Mouse (Mus musculus) neural tube, embryonic 13.5 days (tissue): ENCODE results near the gene Nlrp9c. TPM values are rescaled to one million over a fixed set of nuclear protein-coding genes. Genes with fewer than 3 reads are reported as not detected.
"Not testable (repeated sequence)": the region's sequence is repeated elsewhere in the genome, so short reads cannot be mapped to it uniquely, and the experiment has no call there.

Source experiments
- ATAC-seq: fragments of 200-750 bp; cut with Nextera tagmentation; 2 replicates; pipeline ENCODE4 v1.8.0; 2017; ENCODE audit warnings: low read depth, mild to moderate bottlenecking, moderate TSS enrichment, moderate library complexity
- H3K27ac ChIP-seq: fragments of 300-500 bp; sonication (generic); replicated peaks from 2 replicates; pipeline ENCODE4 v1.5.1; 2015; ENCODE audit warnings: moderate library complexity, mild to moderate bottlenecking, inconsistent platforms
- H3K27me3 ChIP-seq: fragments of 300-500 bp; sonication (generic); 2 replicates; pipeline ENCODE4 v1.6.1; 2015; ENCODE audit warnings: mild to moderate bottlenecking, inconsistent platforms
- H3K36me3 ChIP-seq: fragments of 300-500 bp; sonication (generic); 2 replicates; pipeline ENCODE4 v1.6.1; 2015; ENCODE audit warnings: mild to moderate bottlenecking, inconsistent platforms
- H3K4me1 ChIP-seq: fragments of 300-500 bp; sonication (generic); replicated peaks from 2 replicates; pipeline ENCODE4 v1.6.1; 2015; ENCODE audit warnings: inconsistent platforms
- H3K4me2 ChIP-seq: fragments of 300-500 bp; sonication (generic); 2 replicates; pipeline ENCODE4 v1.6.1; 2015; ENCODE audit warnings: inconsistent platforms, mild to moderate bottlenecking, moderate library complexity
- H3K4me3 ChIP-seq: fragments of 300-500 bp; sonication (generic); 2 replicates; pipeline ENCODE4 v1.5.1; 2015; ENCODE audit warnings: mild to moderate bottlenecking, inconsistent platforms
- H3K9ac ChIP-seq: fragments of 300-500 bp; sonication (generic); 2 replicates; pipeline ENCODE4 v1.6.1; 2015; ENCODE audit warnings: moderate library complexity, mild to moderate bottlenecking, inconsistent platforms
- H3K9me3 ChIP-seq: fragments of 300-500 bp; sonication (generic); 2 replicates; pipeline ENCODE4 v1.6.1; 2016; ENCODE audit warnings: inconsistent platforms
- WGBS: fragments of 180-500 bp; shearing (Covaris S2); methylation state at CpG from one replicate; pipeline ENCODE4 v1.1.7; 2015; 5-methylcytosine and 5-hydroxymethylcytosine counted together
- polyA plus RNA-seq: library from polyadenylated mRNA; unstranded; fragments of >200 nt; fragmentation: Nextera tagmentation; extraction: Ambion mirVana; gene quantifications from 2 replicates; pipeline ENCODE4 v1.2.1, GENCODE M21; 2015

Gene Nlrp9c
- not detected in 2 replicates for polyA plus RNA-seq

DNA sequence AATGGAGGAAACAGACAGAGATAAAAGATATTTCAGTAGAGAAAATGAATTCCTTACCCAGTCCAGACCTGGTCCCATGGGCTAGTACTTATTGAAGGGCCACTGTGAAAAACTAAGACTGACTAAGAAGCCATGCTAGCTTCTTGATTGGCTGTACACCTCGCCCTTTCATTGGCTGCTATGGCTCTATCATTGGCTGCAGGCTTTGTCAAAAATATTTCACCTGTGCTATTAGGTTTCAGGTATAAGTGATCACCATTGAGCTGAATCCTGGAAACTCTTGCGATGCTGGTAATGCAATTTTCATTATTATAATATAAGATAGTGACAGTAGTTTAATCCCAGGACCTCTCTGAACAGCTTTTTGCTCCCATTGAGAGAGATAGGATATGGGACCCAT, at the start of gene Nlrp9c:
Nlrp9c (minus strand) TSS at position 101 of the 400 bp plus-strand sequence.
- H3K4me2 ChIP-seq, H3K36me3 ChIP-seq, H3K4me3 ChIP-seq, H3K27me3 ChIP-seq, ATAC-seq, H3K9ac ChIP-seq, H3K4me1 ChIP-seq, H3K27ac ChIP-seq: not testable (repeated sequence)
- H3K9me3 ChIP-seq = peaks cover 18% of the 10 kb centered on the region; the same call in 1 of the 2 replicates
- 60% methylated on average over 2 of the region's 2 CpGs for WGBS

DNA sequence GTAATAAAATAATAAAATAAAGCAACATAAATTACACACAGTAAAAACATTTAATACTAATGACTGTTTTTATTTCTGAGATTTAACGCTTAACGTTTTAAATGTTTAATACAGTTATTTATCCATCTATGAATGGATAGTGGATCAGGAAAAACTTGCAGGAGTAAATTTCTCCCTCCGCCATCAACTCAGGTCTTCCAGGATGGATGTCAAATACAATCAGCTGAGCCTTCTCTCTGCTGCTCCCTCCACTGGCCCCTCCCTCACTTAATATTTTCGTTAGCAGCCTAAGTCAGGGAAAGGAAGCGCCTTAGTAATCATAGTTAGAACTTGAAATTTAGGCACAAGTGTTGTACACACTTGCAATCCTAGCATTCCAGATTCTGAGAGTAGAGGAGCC, 31.3 kb upstream of the Nlrp9c start, which contains the start of gene Nlrp4a:
Nlrp4a (plus strand) TSS at position 301 of the 400 bp plus-strand sequence.
- ATAC-seq = no peak
- peaks cover 9% of the 10 kb centered on the region for H3K9me3 ChIP-seq
- H3K4me2 ChIP-seq = no peak within 1 kb of the TSS
- 85% methylated on average over 5 of the region's 5 CpGs for WGBS
- no peaks in the 10 kb centered on the region for H3K4me1 ChIP-seq
- no peak within 1 kb of the TSS for H3K9ac ChIP-seq
- H3K27ac ChIP-seq = no peak within 1 kb of the TSS
- no peak within 1 kb of the TSS for H3K4me3 ChIP-seq
- H3K27me3 ChIP-seq = no peaks in the 10 kb centered on the region
- H3K36me3 ChIP-seq = no peaks in the 10 kb centered on the region

DNA sequence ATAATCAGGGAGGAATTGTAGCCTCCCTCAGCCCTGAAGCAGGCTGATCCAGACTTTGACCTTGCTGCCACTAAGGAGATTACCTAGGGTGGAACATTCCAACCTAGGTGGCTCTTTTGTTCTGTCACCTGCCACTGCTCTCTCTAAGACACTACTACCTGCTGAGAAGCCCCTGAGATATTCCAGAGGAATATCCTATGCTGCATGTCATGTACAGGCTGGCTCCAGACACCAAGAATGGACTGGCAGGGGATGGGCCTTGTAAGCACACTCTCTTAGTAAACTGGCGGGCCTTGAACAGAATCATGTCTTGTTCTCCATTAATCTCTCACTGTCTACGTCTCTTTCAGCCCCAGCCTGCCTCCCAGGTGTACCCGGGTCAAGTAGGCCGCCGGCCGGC, 11.7 kb downstream of the Nlrp9c start:
- not testable (repeated sequence) for H3K36me3 ChIP-seq, H3K4me1 ChIP-seq, H3K9me3 ChIP-seq, H3K9ac ChIP-seq, H3K4me2 ChIP-seq, ATAC-seq, H3K4me3 ChIP-seq, H3K27ac ChIP-seq, H3K27me3 ChIP-seq
- WGBS = 94% methylated on average over 6 of the region's 6 CpGs

DNA sequence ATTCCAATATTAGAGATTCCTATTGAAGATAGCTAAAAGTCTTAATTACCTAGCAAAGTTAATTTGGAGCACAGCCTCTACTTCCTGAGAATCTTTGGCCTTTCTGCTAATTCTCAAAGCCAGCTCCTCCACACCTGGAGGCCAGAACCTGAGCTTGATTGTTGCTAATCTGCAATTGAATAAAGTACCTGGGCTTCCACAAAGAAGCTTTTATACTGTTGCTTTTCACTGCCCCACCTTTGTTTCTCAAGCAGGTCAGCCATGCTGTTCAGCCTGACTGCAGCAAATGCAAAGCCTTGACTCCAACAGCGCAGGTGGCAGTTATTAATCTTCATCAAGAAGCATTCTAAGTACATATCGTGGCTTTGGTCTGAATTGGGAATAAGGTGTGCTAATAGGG, 12.4 kb downstream of the Nlrp9c start:
- not testable (repeated sequence) for H3K9me3 ChIP-seq, ATAC-seq, H3K27ac ChIP-seq, H3K4me2 ChIP-seq, H3K4me3 ChIP-seq, H3K36me3 ChIP-seq, H3K27me3 ChIP-seq, H3K4me1 ChIP-seq, H3K9ac ChIP-seq
- 80% methylated on average over 2 of the region's 2 CpGs for WGBS

DNA sequence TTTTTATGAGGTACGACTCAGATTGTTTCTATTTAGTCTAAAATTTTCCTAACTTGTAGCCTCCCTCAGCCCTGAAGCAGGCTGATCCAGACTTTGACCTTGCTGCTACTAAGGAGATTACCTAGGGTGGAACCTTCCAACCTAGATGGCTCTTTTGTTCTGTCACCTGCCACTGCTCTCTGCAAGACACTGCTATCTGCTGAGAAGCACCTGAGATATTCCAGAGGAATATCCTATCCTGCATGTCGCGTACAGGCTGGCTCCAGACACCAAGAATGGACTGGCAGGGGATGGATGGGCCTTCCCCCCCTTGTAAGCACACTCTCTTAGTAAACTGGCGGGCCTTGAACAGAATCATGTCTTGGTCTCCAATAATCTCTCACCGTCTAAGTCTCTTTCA, 16.8 kb downstream of the Nlrp9c start:
- not testable (repeated sequence) for H3K9me3 ChIP-seq, H3K27me3 ChIP-seq, H3K4me2 ChIP-seq, H3K36me3 ChIP-seq, H3K4me1 ChIP-seq, H3K27ac ChIP-seq, ATAC-seq, H3K9ac ChIP-seq, H3K4me3 ChIP-seq
- WGBS = 83% methylated on average over 5 of the region's 5 CpGs

DNA sequence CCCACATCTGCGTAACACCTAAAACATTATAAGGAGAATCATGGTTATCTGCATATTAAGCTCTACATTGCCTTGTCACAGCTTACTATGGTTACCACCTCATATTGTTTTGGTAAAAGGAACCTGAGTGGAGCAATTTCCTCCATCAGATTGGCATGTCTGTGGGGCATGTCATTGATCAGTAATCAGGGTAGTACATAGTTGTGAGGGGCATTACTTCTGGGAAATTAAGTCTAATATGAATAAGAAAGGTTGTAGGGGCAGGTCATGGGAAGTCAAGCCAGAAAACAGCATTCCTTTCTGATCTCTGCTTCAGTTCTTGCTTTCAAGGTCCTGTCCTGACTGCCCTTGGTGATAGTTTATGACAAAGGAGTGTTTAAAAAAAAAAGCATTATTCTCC, 22.7 kb downstream of the Nlrp9c start:
- H3K36me3 ChIP-seq = no peaks in the 10 kb centered on the region
- no peak for ATAC-seq
- H3K4me1 ChIP-seq = no peaks in the 10 kb centered on the region
- H3K9me3 ChIP-seq = peaks cover 7% of the 10 kb centered on the region; the same call in 1 of the 2 replicates
- no peak overlapping the region for H3K4me2 ChIP-seq
- H3K27me3 ChIP-seq = no peaks in the 10 kb centered on the region
- H3K9ac ChIP-seq = no peak overlapping the region
- WGBS = 97% methylated on average over 1 of the region's 1 CpGs
- H3K4me3 ChIP-seq = no peak overlapping the region
- no peak overlapping the region for H3K27ac ChIP-seq

DNA sequence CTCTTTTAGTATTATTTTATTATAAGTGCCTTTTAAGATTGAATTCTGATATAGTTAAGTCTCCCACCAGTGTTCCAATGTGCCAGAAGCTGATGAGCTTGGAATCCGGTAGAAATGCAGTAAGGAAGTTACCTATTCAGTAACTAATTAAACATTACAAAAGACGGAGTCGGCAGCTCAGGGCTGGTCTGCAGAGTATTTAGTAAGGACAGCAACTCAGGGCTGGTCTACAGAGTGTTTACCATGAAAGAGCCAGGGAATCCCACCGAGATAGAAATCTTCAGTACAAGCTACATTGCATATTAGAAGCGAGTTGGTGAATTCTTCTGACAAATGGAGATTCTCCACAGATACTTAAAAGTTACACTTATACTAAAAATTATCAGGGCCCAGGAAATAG, 30.3 kb downstream of the Nlrp9c start:
- not testable (repeated sequence) for H3K27me3 ChIP-seq, H3K9ac ChIP-seq, H3K4me1 ChIP-seq, H3K4me3 ChIP-seq, ATAC-seq, H3K27ac ChIP-seq, H3K36me3 ChIP-seq, H3K9me3 ChIP-seq, H3K4me2 ChIP-seq
- 86% methylated on average over 5 of the region's 5 CpGs for WGBS

DNA sequence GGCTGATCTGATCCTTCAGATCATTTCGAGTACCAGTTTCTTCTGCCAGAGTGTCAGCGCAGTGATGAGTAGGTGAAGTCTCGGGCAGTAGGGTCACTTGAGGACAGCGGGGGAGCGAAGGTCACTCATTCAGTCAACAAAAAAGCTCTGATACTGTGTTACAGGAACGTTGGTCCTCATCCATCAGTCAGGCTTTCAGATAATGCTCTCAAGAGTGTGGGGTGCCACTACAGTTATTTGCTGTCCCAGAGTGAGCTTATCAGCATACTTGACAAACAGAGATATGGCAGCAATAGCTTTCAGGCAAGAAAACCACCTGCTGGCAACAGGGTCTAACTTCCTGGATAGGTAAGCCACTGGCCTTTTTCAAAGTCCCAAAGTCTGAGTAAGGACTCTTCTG, 46.8 kb downstream of the Nlrp9c start:
- H3K27ac ChIP-seq, H3K4me3 ChIP-seq, H3K27me3 ChIP-seq, H3K9me3 ChIP-seq, H3K4me2 ChIP-seq, H3K36me3 ChIP-seq, H3K4me1 ChIP-seq, ATAC-seq, H3K9ac ChIP-seq: not testable (repeated sequence)
- WGBS = 84% methylated on average over 6 of the region's 6 CpGs

DNA sequence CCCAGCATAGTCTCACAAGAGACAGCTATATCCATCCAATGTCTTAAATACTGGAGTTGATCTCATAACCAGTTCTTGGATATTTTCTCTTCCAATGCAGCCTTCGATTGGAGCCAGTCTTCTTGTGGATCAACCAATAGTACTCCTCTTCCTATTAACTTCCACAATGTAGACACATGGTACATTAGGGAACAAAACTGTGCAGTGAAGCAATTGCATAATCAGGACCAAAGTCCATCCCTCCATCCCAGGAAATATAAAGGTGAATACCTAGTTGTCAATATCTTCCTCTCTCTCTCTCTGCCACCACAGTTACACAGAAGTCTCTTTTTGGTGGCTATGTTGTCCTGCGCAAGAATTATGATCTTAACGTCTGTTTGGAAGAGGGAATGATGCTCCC, 51.2 kb downstream of the Nlrp9c start:
- H3K4me3 ChIP-seq, H3K9me3 ChIP-seq, H3K36me3 ChIP-seq, H3K27me3 ChIP-seq, ATAC-seq, H3K4me1 ChIP-seq, H3K27ac ChIP-seq, H3K4me2 ChIP-seq, H3K9ac ChIP-seq: not testable (repeated sequence)
- 83% methylated on average over 3 of the region's 3 CpGs for WGBS

DNA sequence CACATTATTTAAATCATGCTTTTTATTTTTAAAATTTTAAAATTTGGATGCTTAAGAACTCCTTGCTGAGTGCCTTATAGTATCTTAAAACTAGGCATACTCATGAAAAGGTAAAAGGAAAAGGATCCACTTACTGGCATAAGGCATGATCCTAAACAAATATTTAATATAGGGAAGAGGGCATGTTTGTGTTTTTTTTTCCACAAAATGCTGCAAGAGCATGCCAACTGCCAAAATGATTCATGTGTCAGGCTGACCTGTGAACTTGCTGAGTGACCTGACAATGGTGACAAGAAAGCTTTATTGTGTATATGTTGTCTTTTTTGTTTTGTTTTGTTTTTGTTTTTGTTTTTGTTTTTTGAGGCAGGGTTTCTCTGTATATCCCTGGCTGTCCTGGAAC, 53.3 kb downstream of the Nlrp9c start:
- H3K9ac ChIP-seq, H3K4me3 ChIP-seq, H3K27ac ChIP-seq, H3K36me3 ChIP-seq, H3K27me3 ChIP-seq, H3K4me2 ChIP-seq, ATAC-seq, H3K4me1 ChIP-seq: not testable (repeated sequence)
- H3K9me3 ChIP-seq = peaks cover 11% of the 10 kb centered on the region; the same call in 1 of the 2 replicates

DNA sequence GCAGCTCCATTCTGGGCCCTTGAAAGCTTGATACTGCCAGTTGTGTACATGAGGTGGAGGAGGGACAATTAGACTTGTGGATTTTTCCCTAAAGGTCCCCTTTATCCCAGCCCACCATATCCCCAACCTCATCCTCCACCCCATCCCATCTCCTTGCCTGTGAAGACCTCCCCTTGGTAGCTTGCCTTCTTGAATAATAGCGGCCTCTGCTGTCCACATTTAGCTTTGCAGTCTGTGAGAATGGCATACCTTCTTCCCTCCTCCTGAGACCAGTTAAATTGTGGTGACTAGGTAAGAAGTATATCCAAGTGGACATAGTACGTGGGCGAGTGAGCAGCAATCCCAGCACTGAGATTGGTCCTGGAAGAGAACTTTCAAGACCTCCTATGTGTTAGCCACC, 83.1 kb downstream of the Nlrp9c start:
- H3K9ac ChIP-seq, H3K4me3 ChIP-seq, H3K4me1 ChIP-seq, H3K4me2 ChIP-seq, H3K27me3 ChIP-seq, ATAC-seq, H3K27ac ChIP-seq, H3K36me3 ChIP-seq, H3K9me3 ChIP-seq: not testable (repeated sequence)
- WGBS = 72% methylated on average over 3 of the region's 3 CpGs

DNA sequence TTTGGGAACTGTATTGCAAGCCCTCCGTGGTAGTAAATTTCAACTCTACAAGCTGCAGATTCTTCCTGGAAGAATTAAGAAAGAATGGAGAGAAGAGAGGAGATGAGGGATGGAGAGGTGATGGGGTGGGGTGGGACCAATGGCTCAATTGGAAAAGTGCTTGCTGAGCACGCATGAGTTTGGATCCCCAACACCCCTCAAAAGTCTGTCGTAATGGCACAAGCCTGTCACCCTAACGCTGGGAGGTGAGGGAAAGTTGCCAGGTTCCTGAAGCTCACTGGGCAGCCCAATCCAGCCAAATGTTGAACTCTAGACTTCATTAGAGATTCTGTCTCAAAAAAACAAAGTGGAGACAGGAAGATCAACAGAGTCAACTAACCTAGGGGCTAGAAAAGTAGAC, 87.7 kb downstream of the Nlrp9c start:
- not testable (repeated sequence) for H3K9me3 ChIP-seq, ATAC-seq, H3K4me3 ChIP-seq, H3K4me1 ChIP-seq, H3K4me2 ChIP-seq, H3K36me3 ChIP-seq, H3K27me3 ChIP-seq, H3K27ac ChIP-seq, H3K9ac ChIP-seq
- 85% methylated on average over 4 of the region's 4 CpGs for WGBS

DNA sequence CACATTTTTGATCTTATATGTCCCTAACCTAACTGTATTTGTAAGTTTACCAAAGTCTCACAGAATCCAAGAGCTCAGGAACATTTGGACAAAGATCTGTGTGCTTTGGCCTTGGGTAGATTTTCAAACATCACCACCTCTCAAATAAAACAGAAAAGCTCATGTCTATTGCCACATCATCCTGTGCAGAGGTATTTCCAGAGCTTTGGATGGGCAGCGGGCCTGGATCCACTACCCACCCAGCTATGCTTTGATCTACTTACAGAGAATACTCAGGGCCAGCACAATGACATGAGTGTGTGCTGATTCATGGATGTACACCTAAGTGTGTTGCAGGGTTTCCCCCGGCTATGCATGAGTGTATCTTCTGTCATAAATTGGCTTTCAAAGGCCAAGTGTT, 88.3 kb downstream of the Nlrp9c start:
- H3K4me1 ChIP-seq, H3K36me3 ChIP-seq, H3K9ac ChIP-seq, H3K4me2 ChIP-seq, H3K27ac ChIP-seq, H3K9me3 ChIP-seq, ATAC-seq, H3K4me3 ChIP-seq, H3K27me3 ChIP-seq: not testable (repeated sequence)
- 81% methylated on average over 2 of the region's 2 CpGs for WGBS
